Mouse (Mus musculus) liver, embryonic 11.5 days (tissue): ENCODE measurements around the gene Mrgpra2b. TPM values are rescaled to one million over a fixed set of nuclear protein-coding genes. Genes with fewer than 3 reads are reported as not detected.
"Not testable (repeated sequence)": the region's sequence is repeated elsewhere in the genome, so short reads cannot be mapped to it uniquely, and the experiment has no call there.

Experiments used
- ATAC-seq: fragments of 200-750 bp; cut with Nextera tagmentation; replicated peaks from 2 replicates; pipeline ENCODE4 v1.8.0; 2017; ENCODE audit warnings: moderate number of reproducible peaks, mild to moderate bottlenecking, moderate TSS enrichment, moderate library complexity; ENCODE audit not compliant: low FRiP score
- DNase-seq: peaks from one replicate; pipeline ENCODE4 v3.0.0-alpha.2; 2017; ENCODE audit warnings: low spot score
- H3K27ac ChIP-seq: fragments of 300-500 bp; sonication (generic); 2 replicates; pipeline ENCODE4 v1.5.1; 2014; ENCODE audit warnings: mild to moderate bottlenecking, low read depth, low read length, control low read depth
- H3K27me3 ChIP-seq: fragments of 300-500 bp; sonication (generic); replicated peaks from 2 replicates; pipeline ENCODE4 v1.6.1; 2014; ENCODE audit warnings: low read length, mixed read lengths; ENCODE audit not compliant: control insufficient read depth, insufficient read depth
- H3K36me3 ChIP-seq: fragments of 300-500 bp; sonication (generic); 2 replicates; pipeline ENCODE4 v1.6.1; 2014; ENCODE audit warnings: mild to moderate bottlenecking, low read length, moderate library complexity, mixed read lengths; ENCODE audit not compliant: control insufficient read depth, insufficient read depth
- H3K4me1 ChIP-seq: fragments of 300-500 bp; sonication (generic); replicated peaks from 2 replicates; pipeline ENCODE4 v1.6.1; 2014; ENCODE audit warnings: low read length, mixed read lengths; ENCODE audit not compliant: control insufficient read depth, insufficient read depth
- H3K4me2 ChIP-seq: fragments of 300-500 bp; sonication (generic); 2 replicates; pipeline ENCODE4 v1.6.1; 2014; ENCODE audit warnings: mild to moderate bottlenecking, control low read depth, moderate library complexity
- H3K4me3 ChIP-seq: fragments of 300-500 bp; sonication (generic); 2 replicates; pipeline ENCODE4 v1.5.1; 2014; ENCODE audit warnings: low read depth, low read length, control low read depth
- H3K9ac ChIP-seq: fragments of 300-500 bp; sonication (generic); 2 replicates; pipeline ENCODE4 v1.6.1; 2014; ENCODE audit warnings: low read depth, low read length, control low read depth
- H3K9me3 ChIP-seq: fragments of 300-500 bp; sonication (generic); 2 replicates; pipeline ENCODE4 v1.6.1; 2016; ENCODE audit warnings: low read length, inconsistent platforms, mixed read lengths; ENCODE audit not compliant: control insufficient read depth
- WGBS: fragments of 180-500 bp; shearing (Covaris S2); extraction: QIAGEN DNeasy Blood & Tissue Kit; methylation state at CpG from one replicate; pipeline ENCODE4 v1.1.7; 2014; 5-methylcytosine and 5-hydroxymethylcytosine counted together
- polyA plus RNA-seq: library from polyadenylated mRNA; unstranded; fragments of >200 nt; fragmentation: Nextera tagmentation; extraction: Ambion mirVana; gene quantifications from 2 replicates; pipeline ENCODE4 v1.2.1, GENCODE M21; 2014

Gene Mrgpra2b
- 0.18 and 0.29 TPM in 2 replicates for polyA plus RNA-seq

GRCm38 (mm10) chr7:47528762-47529161, at the start of gene Mrgpra2b:
Mrgpra2b (minus strand) TSS chr7:47528862.
- DNase-seq (no peak), ATAC-seq (no peak)
- no peak within 1 kb of the TSS for H3K27ac ChIP-seq
- no peaks in the 10 kb centered on the region for H3K27me3 ChIP-seq
- H3K4me2 ChIP-seq = no peak within 1 kb of the TSS
- no peaks in the 10 kb centered on the region for H3K36me3 ChIP-seq
- no peak within 1 kb of the TSS for H3K9ac ChIP-seq
- no peaks in the 10 kb centered on the region for H3K4me1 ChIP-seq
- H3K9me3 ChIP-seq = no peaks in the 10 kb centered on the region
- H3K4me3 ChIP-seq = no peak within 1 kb of the TSS

DNA sequence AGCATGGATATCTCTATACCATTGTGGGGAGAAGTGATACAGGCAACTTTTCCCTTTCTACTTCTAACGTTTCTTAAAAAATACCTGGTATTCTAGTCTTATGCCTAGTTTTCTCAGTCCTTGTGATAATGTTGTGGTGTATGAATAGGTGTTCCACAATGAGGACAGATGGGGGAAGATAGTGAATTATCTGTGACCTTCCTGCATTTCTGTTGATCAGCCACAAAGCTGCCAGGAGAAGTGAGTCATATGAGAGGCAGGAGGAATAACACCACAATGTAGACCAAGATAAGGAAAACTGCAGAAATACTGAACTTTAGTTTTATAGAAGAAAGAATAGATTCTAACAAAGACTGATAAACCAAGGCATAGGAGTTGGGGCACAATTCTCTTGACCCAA, 12.3 kb downstream of the Mrgpra2b start:
- Histone ChIP-seq H3K27ac (no peak overlapping the region), H3K4me1 (no peaks in the 10 kb centered on the region), H3K36me3 (no peaks in the 10 kb centered on the region), H3K4me3 (no peak overlapping the region), H3K9me3 (peaks cover 7% of the 10 kb centered on the region), H3K4me2 (no peak overlapping the region), H3K27me3 (no peaks in the 10 kb centered on the region), H3K9ac (no peak overlapping the region)
- ATAC-seq (no peak; the same call in 1 of the 2 replicates), DNase-seq (no peak)
- 60% methylated on average over 1 of the region's 1 CpGs for WGBS

GRCm38 (mm10) chr7:47515050-47515449, 13.6 kb downstream of the Mrgpra2b start:
- ATAC-seq (no peak), DNase-seq (no peak)
- H3K4me3 ChIP-seq = no peak overlapping the region
- no peaks in the 10 kb centered on the region for H3K4me1 ChIP-seq
- H3K9me3 ChIP-seq = peaks cover 7% of the 10 kb centered on the region
- H3K4me2 ChIP-seq = no peak overlapping the region
- H3K9ac ChIP-seq = no peak overlapping the region
- 65% methylated on average over 2 of the region's 2 CpGs for WGBS
- H3K27ac ChIP-seq = no peak overlapping the region
- H3K36me3 ChIP-seq = no peaks in the 10 kb centered on the region
- no peaks in the 10 kb centered on the region for H3K27me3 ChIP-seq

DNA sequence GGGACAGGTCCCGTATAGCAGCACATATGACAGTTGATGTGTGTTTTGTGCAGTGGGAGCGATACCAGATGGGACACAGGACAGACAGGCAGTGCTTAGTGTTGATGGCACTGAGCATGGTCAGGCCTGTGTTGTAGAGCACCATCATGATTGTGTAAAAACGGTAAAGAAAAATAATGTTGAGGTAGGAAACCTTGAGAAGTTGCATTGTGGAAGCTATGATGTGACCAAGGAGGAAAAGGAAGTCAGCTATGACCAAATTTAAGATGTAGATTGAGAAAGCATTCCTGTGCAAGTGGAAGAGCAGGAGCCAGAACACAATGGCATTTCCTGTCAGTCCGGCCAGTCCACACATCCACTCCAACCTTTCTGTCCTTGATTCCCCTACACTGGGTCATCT, 25.7 kb downstream of the Mrgpra2b start:
- no peaks in the 10 kb centered on the region for H3K4me1 ChIP-seq
- no peaks in the 10 kb centered on the region for H3K36me3 ChIP-seq
- DNase-seq (no peak), ATAC-seq (no peak)
- WGBS = 78% methylated on average over 4 of the region's 4 CpGs
- H3K9me3 ChIP-seq = peaks cover 3% of the 10 kb centered on the region
- no peak overlapping the region for H3K4me3 ChIP-seq
- H3K9ac ChIP-seq = no peak overlapping the region
- no peak overlapping the region for H3K27ac ChIP-seq
- no peaks in the 10 kb centered on the region for H3K27me3 ChIP-seq
- no peak overlapping the region for H3K4me2 ChIP-seq

DNA sequence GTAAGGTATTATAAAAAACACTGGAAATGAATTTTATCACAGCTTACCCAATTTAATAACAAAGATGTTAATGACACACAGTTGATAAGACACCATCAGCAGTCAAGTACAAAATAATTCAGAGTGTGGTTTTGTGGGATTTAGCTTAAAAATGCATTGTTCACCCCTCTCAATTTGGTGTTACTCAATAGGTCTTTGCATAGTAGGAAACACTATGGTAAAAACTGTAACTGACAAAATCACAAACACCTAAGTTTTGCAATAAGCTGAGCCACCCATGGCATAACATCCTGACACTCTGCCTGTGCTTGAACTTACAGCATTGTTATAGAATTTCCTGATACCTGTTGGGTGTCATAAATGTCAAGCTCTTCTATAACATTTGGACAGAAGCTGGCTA, 37.4 kb downstream of the Mrgpra2b start:
- not testable (repeated sequence) for DNase-seq, H3K9ac ChIP-seq, H3K4me1 ChIP-seq, H3K4me2 ChIP-seq, H3K36me3 ChIP-seq, H3K27ac ChIP-seq, H3K27me3 ChIP-seq, ATAC-seq, H3K9me3 ChIP-seq, H3K4me3 ChIP-seq

DNA sequence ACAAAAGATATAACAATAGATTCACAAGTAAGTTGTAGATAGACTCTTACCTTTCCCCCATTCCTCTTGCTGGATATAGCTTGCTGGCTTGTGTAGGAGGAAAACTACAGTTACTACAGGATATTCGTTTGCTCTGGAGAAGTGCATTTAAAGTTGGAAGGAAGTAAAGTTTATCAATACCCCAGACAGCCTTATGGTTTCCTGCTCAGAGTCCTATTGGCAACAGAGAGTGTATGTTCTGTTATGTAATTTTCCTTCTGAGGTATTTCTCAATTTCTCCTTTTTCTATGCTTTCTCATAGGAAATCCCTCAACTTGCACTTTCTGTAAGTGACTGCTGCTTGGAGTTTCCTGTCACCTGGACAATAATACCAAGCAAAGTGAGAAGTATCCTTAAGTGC, 39.2 kb downstream of the Mrgpra2b start:
- H3K4me2 ChIP-seq, H3K36me3 ChIP-seq, H3K4me3 ChIP-seq, H3K9me3 ChIP-seq, DNase-seq, H3K27me3 ChIP-seq, H3K27ac ChIP-seq, ATAC-seq, H3K9ac ChIP-seq, H3K4me1 ChIP-seq: not testable (repeated sequence)
- no CpG with 5 or more reads among the region's 1 CpGs for WGBS

DNA sequence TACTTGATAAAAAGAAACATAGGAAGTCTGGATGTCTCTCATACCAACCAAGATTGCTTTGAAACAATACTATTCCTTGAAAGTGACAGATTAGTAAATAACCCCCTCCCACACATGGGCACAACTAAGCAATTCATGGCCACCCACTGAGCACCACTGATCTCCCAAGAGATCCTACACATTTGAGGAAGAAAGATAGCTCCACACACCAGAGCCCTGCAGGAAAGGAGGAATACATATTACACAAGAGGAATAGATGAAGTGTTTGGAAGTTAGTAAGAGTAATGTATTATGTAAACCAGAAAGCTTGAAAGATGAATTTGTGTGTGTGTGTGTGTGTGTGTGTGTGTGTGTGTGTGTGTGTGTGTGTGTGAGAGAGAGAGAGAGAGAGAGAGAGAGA, 45.5 kb downstream of the Mrgpra2b start:
- H3K36me3 ChIP-seq, H3K4me1 ChIP-seq, ATAC-seq, H3K4me2 ChIP-seq, H3K9me3 ChIP-seq, H3K4me3 ChIP-seq, DNase-seq, H3K9ac ChIP-seq, H3K27me3 ChIP-seq, H3K27ac ChIP-seq: not testable (repeated sequence)

- WGBS = 24% methylated on average over 1 of the region's 3 CpGs
- H3K27me3 ChIP-seq, H3K36me3 ChIP-seq, H3K27ac ChIP-seq, H3K4me2 ChIP-seq, H3K4me3 ChIP-seq, H3K9ac ChIP-seq, ATAC-seq, H3K4me1 ChIP-seq, DNase-seq, H3K9me3 ChIP-seq: not testable (repeated sequence)
Measured at GRCm38 (mm10) chr7:47473904-47474303, 54.8 kb downstream of the Mrgpra2b start.

DNA sequence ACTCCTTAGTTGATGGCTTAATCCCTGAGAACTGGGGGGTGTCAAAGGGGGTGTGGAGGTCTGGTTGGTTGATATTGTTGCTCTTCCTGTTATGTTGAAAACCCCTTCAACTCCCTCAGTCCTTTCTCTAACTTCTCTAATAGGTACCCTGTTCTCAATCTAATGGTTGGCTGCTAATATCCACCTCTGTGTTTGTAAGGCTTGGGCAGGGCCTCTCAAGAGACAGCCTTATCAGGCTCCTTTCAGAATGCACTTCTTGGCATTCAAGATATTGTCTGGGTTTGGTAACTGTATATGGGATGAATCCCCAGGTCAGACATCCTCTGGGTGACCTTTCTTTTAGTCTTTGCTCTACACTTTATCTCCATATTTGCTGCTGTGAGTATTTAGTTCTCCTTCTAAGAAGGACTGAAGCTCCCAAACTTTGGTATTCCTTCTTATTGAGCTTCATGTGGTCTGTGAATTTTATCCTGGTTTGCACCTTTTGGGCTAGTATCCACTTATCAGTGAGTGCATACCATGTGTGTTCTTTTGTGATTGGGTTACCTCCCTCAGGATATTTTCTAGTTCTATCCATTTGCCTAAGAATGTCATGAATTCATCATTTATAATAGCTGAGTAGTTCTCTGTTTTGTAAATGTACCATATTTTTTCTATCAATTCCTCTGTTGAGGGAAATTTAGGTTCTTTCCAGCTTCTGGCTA, 63.2 kb downstream of the Mrgpra2b start:
- ATAC-seq = peak; percentile 71; the same call in 1 of the 2 replicates
- not testable (repeated sequence) for H3K27me3 ChIP-seq, H3K9me3 ChIP-seq, H3K27ac ChIP-seq, DNase-seq, H3K4me2 ChIP-seq, H3K4me3 ChIP-seq, H3K36me3 ChIP-seq, H3K4me1 ChIP-seq, H3K9ac ChIP-seq
